Mouse (Mus musculus): ENCODE data around the gene T2. TPM values are rescaled to one million over a fixed set of nuclear protein-coding genes. Genes with fewer than 3 reads are reported as not detected.

T2 gene
- polyA plus RNA-seq, 1 experiment from 2014 or later, result 0.41 TPM

- Histone ChIP-seq H3K27ac (no peak overlapping the region), H3K27me3 (peaks cover 100% of the 10 kb centered on the region), H3K9ac (no peak overlapping the region), H3K4me2 (no peak overlapping the region), H3K4me1 (peaks cover 10% of the 10 kb centered on the region; the same call in 1 of the 2 replicates), H3K9me3 (replicated peaks) (no peaks in the 10 kb centered on the region), H3K4me3 (no peak overlapping the region), H3K36me3 (ENCODE audit: poor library complexity, severe bottlenecking) (no peaks in the 10 kb centered on the region)
- ATAC-seq, result no peak
- 2% methylated on average over 17 of the region's 17 CpGs for WGBS
Observed at GRCm38 (mm10) chr17:8432179-8432800, 76.5 kb downstream of the T2 start.

- ATAC-seq, result no peak
- Histone ChIP-seq H3K36me3 (ENCODE audit: poor library complexity, severe bottlenecking) (no peaks in the 10 kb centered on the region), H3K4me3 (peak overlapping the region; percentile 13; the same call in 1 of the 2 replicates), H3K27ac (no peak overlapping the region), H3K9me3 (replicated peaks) (no peaks in the 10 kb centered on the region), H3K9ac (no peak overlapping the region), H3K4me1 (peaks cover 10% of the 10 kb centered on the region; the same call in 1 of the 2 replicates), H3K4me2 (peak overlapping the region; percentile 37), H3K27me3 (peaks cover 100% of the 10 kb centered on the region)
- under 1% methylated on average over 52 of the region's 52 CpGs for WGBS
Observed at GRCm38 (mm10) chr17:8433121-8433977, 77.6 kb downstream of the T2 start.

GRCm38 (mm10) chr17:8433978-8434960, 78.5 kb downstream of the T2 start, which contains the start of gene T:
Gene T (plus strand): TSS chr17:8434423.
- H3K9ac ChIP-seq, result no peak within 1 kb of the TSS
- no peaks in the 10 kb centered on the region for H3K9me3 ChIP-seq (replicated peaks)
- WGBS, result under 1% methylated on average over 64 of the region's 65 CpGs
- peak within 1 kb of the TSS; percentile 37 for H3K4me2 ChIP-seq
- H3K4me1 ChIP-seq, result peaks cover 10% of the 10 kb centered on the region; the same call in 1 of the 2 replicates
- ATAC-seq, result no peak
- H3K36me3 ChIP-seq (ENCODE audit: poor library complexity, severe bottlenecking), result no peaks in the 10 kb centered on the region
- peaks cover 100% of the 10 kb centered on the region for H3K27me3 ChIP-seq
- H3K4me3 ChIP-seq, result peak within 1 kb of the TSS; percentile 13
- no peak within 1 kb of the TSS for H3K27ac ChIP-seq

GRCm38 (mm10) chr17:8436184-8436583, 80.4 kb downstream of the T2 start:
- H3K4me1 ChIP-seq, result peaks cover 7% of the 10 kb centered on the region; the same call in 1 of the 2 replicates
- peaks cover 95% of the 10 kb centered on the region for H3K27me3 ChIP-seq
- no peak for ATAC-seq
- H3K27ac ChIP-seq, result no peak overlapping the region
- no peak overlapping the region for H3K9ac ChIP-seq
- H3K4me2 ChIP-seq, result no peak overlapping the region
- no peaks in the 10 kb centered on the region for H3K36me3 ChIP-seq (ENCODE audit: poor library complexity, severe bottlenecking)
- no peaks in the 10 kb centered on the region for H3K9me3 ChIP-seq (replicated peaks)
- no peak overlapping the region for H3K4me3 ChIP-seq
- 13% methylated on average over 7 of the region's 7 CpGs for WGBS

GRCm38 (mm10) chr17:8444062-8444461, 88.3 kb downstream of the T2 start:
- no peak for ATAC-seq
- Histone ChIP-seq H3K4me1 (no peaks in the 10 kb centered on the region), H3K27me3 (peaks cover 17% of the 10 kb centered on the region), H3K36me3 (ENCODE audit: poor library complexity, severe bottlenecking) (no peaks in the 10 kb centered on the region), H3K9me3 (replicated peaks) (no peaks in the 10 kb centered on the region), H3K4me3 (no peak overlapping the region), H3K4me2 (no peak overlapping the region), H3K27ac (no peak overlapping the region), H3K9ac (no peak overlapping the region)
- WGBS, result 62% methylated on average over 3 of the region's 3 CpGs

GRCm38 (mm10) chr17:8447676-8448192, 91.9 kb downstream of the T2 start:
- Histone ChIP-seq H3K4me1 (no peaks in the 10 kb centered on the region), H3K9me3 (replicated peaks) (no peaks in the 10 kb centered on the region), H3K27ac (no peak overlapping the region), H3K27me3 (no peaks in the 10 kb centered on the region), H3K9ac (no peak overlapping the region), H3K4me3 (no peak overlapping the region), H3K36me3 (ENCODE audit: poor library complexity, severe bottlenecking) (no peaks in the 10 kb centered on the region), H3K4me2 (no peak overlapping the region)
- 55% methylated on average over 9 of the region's 9 CpGs for WGBS
- no peak for ATAC-seq

- no peaks in the 10 kb centered on the region for H3K4me1 ChIP-seq
- ATAC-seq, result no peak
- no peak overlapping the region for H3K27ac ChIP-seq
Observed at GRCm38 (mm10) chr17:8448324-8448723, 92.5 kb downstream of the T2 start.

GRCm38 (mm10) chr17:8455196-8455595, 99.4 kb downstream of the T2 start:
- Histone ChIP-seq H3K9ac (no peak overlapping the region), H3K27me3 (no peaks in the 10 kb centered on the region), H3K36me3 (ENCODE audit: poor library complexity, severe bottlenecking) (no peaks in the 10 kb centered on the region), H3K9me3 (replicated peaks) (no peaks in the 10 kb centered on the region), H3K27ac (no peak overlapping the region), H3K4me2 (no peak overlapping the region), H3K4me1 (peaks cover 9% of the 10 kb centered on the region; the same call in 1 of the 2 replicates), H3K4me3 (no peak overlapping the region)
- 73% methylated on average over 6 of the region's 6 CpGs for WGBS
- no peak for ATAC-seq

More at GRCm38 (mm10) chr17:8448324-8448723, 92.5 kb downstream of the T2 start:
- Histone ChIP-seq H3K36me3 (ENCODE audit: poor library complexity, severe bottlenecking) (no peaks in the 10 kb centered on the region), H3K9me3 (replicated peaks) (no peaks in the 10 kb centered on the region), H3K9ac (no peak overlapping the region), H3K27me3 (no peaks in the 10 kb centered on the region), H3K4me2 (no peak overlapping the region), H3K4me3 (no peak overlapping the region)
- 74% methylated on average over 3 of the region's 3 CpGs for WGBS

- no peak for ATAC-seq
- WGBS, result 70% methylated on average over 7 of the region's 7 CpGs
- H3K36me3 ChIP-seq (ENCODE audit: poor library complexity, severe bottlenecking), result no peaks in the 10 kb centered on the region
Observed at GRCm38 (mm10) chr17:8455601-8456000, 99.8 kb downstream of the T2 start.

GRCm38 (mm10) chr17:8456856-8457460, 101.2 kb downstream of the T2 start:
- H3K9ac ChIP-seq, result no peak overlapping the region
- H3K27ac ChIP-seq, result peak overlapping the region; percentile 40
- H3K9me3 ChIP-seq (replicated peaks), result no peaks in the 10 kb centered on the region
- no peak overlapping the region for H3K4me3 ChIP-seq
- H3K4me1 ChIP-seq, result peaks cover 9% of the 10 kb centered on the region; the same call in 1 of the 2 replicates
- 42% methylated on average over 9 of the region's 9 CpGs for WGBS
- no peaks in the 10 kb centered on the region for H3K36me3 ChIP-seq (ENCODE audit: poor library complexity, severe bottlenecking)
- H3K27me3 ChIP-seq, result 0 out of 2 replicates have a peak, but pooled peaks cover 3% of the 10 kb centered on the region
- no peak overlapping the region for H3K4me2 ChIP-seq
- no peak for ATAC-seq

More at GRCm38 (mm10) chr17:8455601-8456000, 99.8 kb downstream of the T2 start:
- no peak overlapping the region for H3K4me2 ChIP-seq
- H3K4me1 ChIP-seq, result peaks cover 9% of the 10 kb centered on the region; the same call in 1 of the 2 replicates
- H3K4me3 ChIP-seq, result no peak overlapping the region
- no peak overlapping the region for H3K27ac ChIP-seq
- H3K9ac ChIP-seq, result no peak overlapping the region
- H3K27me3 ChIP-seq, result no peaks in the 10 kb centered on the region
- no peaks in the 10 kb centered on the region for H3K9me3 ChIP-seq (replicated peaks)

GRCm38 (mm10) chr17:8461568-8461967, 105.8 kb downstream of the T2 start:
- Histone ChIP-seq H3K9me3 (replicated peaks) (no peaks in the 10 kb centered on the region), H3K27ac (no peak overlapping the region), H3K9ac (no peak overlapping the region), H3K4me3 (no peak overlapping the region), H3K36me3 (ENCODE audit: poor library complexity, severe bottlenecking) (no peaks in the 10 kb centered on the region), H3K27me3 (0 out of 2 replicates have a peak, but pooled peaks cover 9% of the 10 kb centered on the region), H3K4me2 (no peak overlapping the region), H3K4me1 (peaks cover 7% of the 10 kb centered on the region; the same call in 1 of the 2 replicates)
- WGBS, result 7% methylated on average over 4 of the region's 4 CpGs
- no peak for ATAC-seq

Data from forebrain, embryonic 13.5 days (tissue).